ENCODE assay signal across 9 mouse cellular contexts in genomic region chr17:74866565-74867507, GRCm38 (mm10).
DNase-seq lines count a peak whose midpoint lies in the region; ATAC-seq and TF ChIP-seq lines count a peak whose summit lies in the region.
"Had no signal": no experiment of that assay in that cellular context is flagged by ENCODE, and none has a peak within 500 bp of the region (broad histone marks: within the 10 kb centered on the region; RNA-seq: fewer than 3 reads in every experiment).

No protein-coding gene starts in this region.

- no peak for DNase-seq in forebrain, postnatal 0 days
- DNase-seq in fibroblast of lung, adult 2 months (ENCODE audit: low read depth) = peak; percentile 58
- peak; percentile 26 for DNase-seq in hindbrain, embryonic 11.5 days (ENCODE audit: low spot score)
- DNase-seq in neural tube, embryonic 11.5 days (ENCODE audit: low spot score) = peak; percentile 57
- no peak for DNase-seq in thymus, adult 18-20 months
- no peak for DNase-seq in layer of hippocampus, adult 2 months (ENCODE audit: low spot score in 2 of 2)

- H3K4me1 ChIP-seq in forebrain, embryonic 13.5 days = peaks cover 37% of the 10 kb centered on the region
- no peaks in the 10 kb centered on the region for H3K4me1 ChIP-seq in forebrain, postnatal 0 days (ENCODE audit: insufficient read depth)
- H3K4me1 ChIP-seq in hindbrain, embryonic 11.5 days (replicated peaks; ENCODE audit: control insufficient read depth, insufficient read depth, low read length) = peaks cover 2% of the 10 kb centered on the region; the same call in 1 of the 2 replicates
- H3K4me1 ChIP-seq in limb, embryonic 13.5 days = peaks cover 79% of the 10 kb centered on the region
- peaks cover 17% of the 10 kb centered on the region for H3K4me1 ChIP-seq in neural tube, embryonic 11.5 days (ENCODE audit: control insufficient read depth, insufficient read depth, low read length)

- no peak overlapping the region for H3K4me3 ChIP-seq in forebrain, embryonic 13.5 days
- H3K4me3 ChIP-seq in forebrain, postnatal 0 days (ENCODE audit: low read depth, low read length) = no peak overlapping the region
- no peak overlapping the region for H3K4me3 ChIP-seq in hindbrain, embryonic 11.5 days (ENCODE audit: low read depth, low read length)
- H3K4me3 ChIP-seq in limb, embryonic 13.5 days = no peak overlapping the region
- no peak overlapping the region for H3K4me3 ChIP-seq in neural tube, embryonic 11.5 days (ENCODE audit: low read depth, low read length)
- no peak overlapping the region for H3K4me3 ChIP-seq in layer of hippocampus, adult 2 months

- H3K9me3 ChIP-seq in forebrain, embryonic 13.5 days (replicated peaks) = no peaks in the 10 kb centered on the region
- H3K9me3 ChIP-seq in forebrain, postnatal 0 days (ENCODE audit: low read length) = no peaks in the 10 kb centered on the region
- H3K9me3 ChIP-seq in hindbrain, embryonic 11.5 days (ENCODE audit: control insufficient read depth, low read length) = no peaks in the 10 kb centered on the region
- no peaks in the 10 kb centered on the region for H3K9me3 ChIP-seq in limb, embryonic 13.5 days
- no peaks in the 10 kb centered on the region for H3K9me3 ChIP-seq in neural tube, embryonic 11.5 days (ENCODE audit: control insufficient read depth, low read length)

- H3K27me3 ChIP-seq in forebrain, embryonic 13.5 days = no peaks in the 10 kb centered on the region
- no peaks in the 10 kb centered on the region for H3K27me3 ChIP-seq in forebrain, postnatal 0 days (ENCODE audit: insufficient read depth, low read length)
- H3K27me3 ChIP-seq in hindbrain, embryonic 11.5 days (ENCODE audit: control insufficient read depth, insufficient read depth, low read length) = no peaks in the 10 kb centered on the region
- H3K27me3 ChIP-seq in limb, embryonic 13.5 days = no peaks in the 10 kb centered on the region
- H3K27me3 ChIP-seq in neural tube, embryonic 11.5 days (ENCODE audit: control insufficient read depth, insufficient read depth, low read length) = no peaks in the 10 kb centered on the region
- H3K27me3 ChIP-seq: CH12.LX had no signal

- no peak overlapping the region; the same call in 1 of the 2 replicates for H3K4me2 ChIP-seq in forebrain, embryonic 13.5 days
- no peak overlapping the region for H3K4me2 ChIP-seq in forebrain, postnatal 0 days (ENCODE audit: low read depth)
- no peak overlapping the region for H3K4me2 ChIP-seq in hindbrain, embryonic 11.5 days (replicated peaks; ENCODE audit: low read depth, low read length)
- H3K4me2 ChIP-seq in limb, embryonic 13.5 days (replicated peaks) = peak overlapping the region; percentile 25
- no peak overlapping the region for H3K4me2 ChIP-seq in neural tube, embryonic 11.5 days (ENCODE audit: low read depth)

- ATAC-seq in forebrain, embryonic 13.5 days = peak; percentile 48; the same call in 1 of the 2 replicates
- ATAC-seq in forebrain, postnatal 0 days = no peak
- peak; percentile 59 for ATAC-seq in hindbrain, embryonic 11.5 days (ENCODE audit: low FRiP score)
- peak; percentile 42; the same call in 1 of the 2 replicates for ATAC-seq in limb, embryonic 13.5 days (ENCODE audit: low FRiP score, low read depth)
- ATAC-seq in neural tube, embryonic 11.5 days (ENCODE audit: insufficient read depth, low FRiP score, low TSS enrichment) = peak; percentile 63

- no peak overlapping the region for H3K9ac ChIP-seq in forebrain, embryonic 13.5 days
- no peak overlapping the region for H3K9ac ChIP-seq in forebrain, postnatal 0 days
- no peak overlapping the region for H3K9ac ChIP-seq in hindbrain, embryonic 11.5 days (ENCODE audit: low read depth, low read length)
- no peak overlapping the region for H3K9ac ChIP-seq in limb, embryonic 13.5 days
- H3K9ac ChIP-seq in neural tube, embryonic 11.5 days (ENCODE audit: low read length) = no peak overlapping the region

- no peak for TF ChIP-seq CTCF in forebrain, postnatal 0 days (IDR thresholded peaks at IDR 0.05; ENCODE audit: low read depth)
- TF ChIP-seq CTCF in layer of hippocampus, adult 2 months (conservative IDR thresholded peaks at IDR 0.05) = no peak

- H3K27ac ChIP-seq in forebrain, embryonic 13.5 days = peak overlapping the region; percentile 8; the same call in 1 of the 2 replicates
- no peak overlapping the region for H3K27ac ChIP-seq in forebrain, postnatal 0 days (ENCODE audit: low read depth, low read length)
- peak overlapping the region; percentile 4; the same call in 1 of the 2 replicates for H3K27ac ChIP-seq in hindbrain, embryonic 11.5 days (ENCODE audit: low read depth, low read length)
- H3K27ac ChIP-seq in limb, embryonic 13.5 days = peak overlapping the region; percentile 81
- peak overlapping the region; percentile 27; the same call in 1 of the 2 replicates for H3K27ac ChIP-seq in neural tube, embryonic 11.5 days (ENCODE audit: low read depth, low read length)
- no peak overlapping the region for H3K27ac ChIP-seq in layer of hippocampus, adult 2 months

- no peaks in the 10 kb centered on the region; the same call in 1 of the 2 replicates for H3K36me3 ChIP-seq in forebrain, embryonic 13.5 days (ENCODE audit: poor library complexity, severe bottlenecking)
- 0 out of 2 replicates have a peak, but pooled peaks cover 5% of the 10 kb centered on the region for H3K36me3 ChIP-seq in forebrain, postnatal 0 days (ENCODE audit: insufficient read depth)
- no peaks in the 10 kb centered on the region for H3K36me3 ChIP-seq in hindbrain, embryonic 11.5 days (ENCODE audit: control insufficient read depth, insufficient read depth, low read length)
- no peaks in the 10 kb centered on the region for H3K36me3 ChIP-seq in limb, embryonic 13.5 days
- no peaks in the 10 kb centered on the region for H3K36me3 ChIP-seq in neural tube, embryonic 11.5 days (ENCODE audit: control insufficient read depth, insufficient read depth, low read length)

- 19% methylated on average over 11 of the region's 11 CpGs for WGBS in forebrain, embryonic 13.5 days
- WGBS in forebrain, postnatal 0 days = 21% methylated on average over 11 of the region's 11 CpGs
- WGBS in hindbrain, embryonic 11.5 days = 39% methylated on average over 11 of the region's 11 CpGs
- 34% methylated on average over 11 of the region's 11 CpGs for WGBS in limb, embryonic 13.5 days
- WGBS in neural tube, embryonic 11.5 days = 42% methylated on average over 11 of the region's 11 CpGs

Comparison
In these comparisons a context has a peak if more than half of its experiments do, and no peak if none do; other contexts are left out.
1. H3K27ac ChIP-seq: peak in forebrain, embryonic 13.5 days (single experiment), hindbrain, embryonic 11.5 days (single experiment), limb, embryonic 13.5 days (single experiment) and neural tube, embryonic 11.5 days (single experiment); none in forebrain, postnatal 0 days (single experiment) and layer of hippocampus, adult 2 months (single experiment).
2. DNase-seq: peak in fibroblast of lung, adult 2 months (single experiment), hindbrain, embryonic 11.5 days (single experiment) and neural tube, embryonic 11.5 days (single experiment); none in forebrain, postnatal 0 days (single experiment), thymus, adult 18-20 months (0 of 2) and layer of hippocampus, adult 2 months (0 of 2).